Mouse (Mus musculus): Measurements from ENCODE around the gene Unk.
A peak's percentile ranks its signal among the peaks of the same experiment; 100 is the strongest.

The Unk gene

GRCm38 (mm10) chr11:116064187-116064867, 34.2 kb downstream of the Unk start:
- DNase-seq, result peak; percentile 41 to 57

- DNase-seq, result peak in 1 of 2 experiments; percentile 39
Measured at GRCm38 (mm10) chr11:116065345-116065744, 35.2 kb downstream of the Unk start.

GRCm38 (mm10) chr11:116071510-116071909, 41.4 kb downstream of the Unk start:
- DNase-seq, result peak in 1 of 2 experiments; percentile 69

GRCm38 (mm10) chr11:116072608-116073007, 42.5 kb downstream of the Unk start:
- no peak for DNase-seq

GRCm38 (mm10) chr11:116074436-116074991, 44.4 kb downstream of the Unk start:
- no peak for DNase-seq

GRCm38 (mm10) chr11:116075539-116076265, 45.6 kb downstream of the Unk start:
- DNase-seq, result peak in 1 of 2 experiments; percentile 11

- DNase-seq, result no peak
Measured at GRCm38 (mm10) chr11:116076266-116076540, 46.1 kb downstream of the Unk start.

- no peak for DNase-seq
Measured at GRCm38 (mm10) chr11:116076836-116077235, 46.7 kb downstream of the Unk start.

- DNase-seq, result no peak
Measured at GRCm38 (mm10) chr11:116077446-116078204, 47.5 kb downstream of the Unk start, which contains the start of gene Unc13d. Unc13d (minus strand) TSS chr11:116077961.

- peak; percentile 70 to 75 for DNase-seq
Measured at GRCm38 (mm10) chr11:116078221-116078620, 48.1 kb downstream of the Unk start.

- no peak for DNase-seq
Measured at GRCm38 (mm10) chr11:116078676-116079320, 48.7 kb downstream of the Unk start.

GRCm38 (mm10) chr11:116079511-116079910, 49.4 kb downstream of the Unk start:
- DNase-seq, result no peak

GRCm38 (mm10) chr11:116081081-116081480, 51.0 kb downstream of the Unk start:
- peak; percentile 65 to 79 for DNase-seq

- peak in 1 of 2 experiments; percentile 44 for DNase-seq
Measured at GRCm38 (mm10) chr11:116083096-116083672, 53.1 kb downstream of the Unk start.

- DNase-seq, result no peak
Measured at GRCm38 (mm10) chr11:116084166-116084565, 54.0 kb downstream of the Unk start.

GRCm38 (mm10) chr11:116086258-116087193, 56.4 kb downstream of the Unk start, which contains the start of gene Wbp2:
Wbp2 (minus strand) TSS chr11:116086995.
- peak; percentile 97 to 98 for DNase-seq

GRCm38 (mm10) chr11:116087194-116088130, 57.3 kb downstream of the Unk start:
- peak; percentile 95 to 96 for DNase-seq

GRCm38 (mm10) chr11:116088188-116088587, 58.1 kb downstream of the Unk start:
- DNase-seq, result no peak

- DNase-seq, result no peak
Measured at GRCm38 (mm10) chr11:116088741-116089394, 58.7 kb downstream of the Unk start.
